Mouse (Mus musculus) layer of hippocampus, postnatal 14 days (tissue): Measurements from ENCODE around the gene Pdlim4. TPM values are rescaled to one million over a fixed set of nuclear protein-coding genes. Genes with fewer than 3 reads are reported as not detected.
A peak's percentile ranks its signal among the peaks of the same experiment; 100 is the strongest.
"Not testable (repeated sequence)": the region's sequence is repeated elsewhere in the genome, so short reads cannot be mapped to it uniquely, and the experiment has no call there.

Experiments used
- DNase-seq, 2 experiments: peaks; one replicate each; pipeline ENCODE4 v3.0.0; 2021 to 2022; ENCODE audit warnings: low spot score in 2 of 2, mixed read lengths in 1 of 2
- total RNA-seq, 2 experiments: library from RNA; stranded (reverse); gene quantifications; 2 replicates each; pipeline ENCODE4 v1.2.3; 2021

The Pdlim4 gene
- total RNA-seq, 2 experiments from 2014 or later = 17.7 to 17.9 TPM

- no peak for DNase-seq
These were observed 5.4 kb downstream of the Pdlim4 start for GRCm38 (mm10) chr11:54063472-54063775.

- DNase-seq = no peak
These were observed 5.9 kb downstream of the Pdlim4 start for GRCm38 (mm10) chr11:54062753-54063471.

- DNase-seq = no peak
These were observed 6.6 kb downstream of the Pdlim4 start for GRCm38 (mm10) chr11:54062086-54062752.

- DNase-seq = no peak
These were observed 8.5 kb downstream of the Pdlim4 start for GRCm38 (mm10) chr11:54060316-54060715.

GRCm38 (mm10) chr11:54059526-54059925 lies 9.3 kb downstream of the Pdlim4 start:
- no peak for DNase-seq

- peak; percentile 58 to 69 for DNase-seq
These were observed 10.2 kb downstream of the Pdlim4 start for GRCm38 (mm10) chr11:54058643-54059042.

- DNase-seq = no peak
These were observed 10.7 kb downstream of the Pdlim4 start for GRCm38 (mm10) chr11:54058056-54058617.

GRCm38 (mm10) chr11:54057428-54057827 lies 11.4 kb downstream of the Pdlim4 start:
- no peak for DNase-seq

- DNase-seq = peak in 1 of 2 experiments; percentile 66
These were observed 12.7 kb downstream of the Pdlim4 start for GRCm38 (mm10) chr11:54056132-54056531.

- peak in 1 of 2 experiments; percentile 72 for DNase-seq
These were observed 14.6 kb downstream of the Pdlim4 start for GRCm38 (mm10) chr11:54054257-54054656.

GRCm38 (mm10) chr11:54053090-54053489 lies 15.7 kb downstream of the Pdlim4 start:
- no peak for DNase-seq

- no peak for DNase-seq
These were observed 16.7 kb downstream of the Pdlim4 start for GRCm38 (mm10) chr11:54052128-54052527.

- DNase-seq = no peak
These were observed 17.7 kb downstream of the Pdlim4 start for GRCm38 (mm10) chr11:54051161-54051560.

- no peak for DNase-seq
These were observed 18.6 kb downstream of the Pdlim4 start for GRCm38 (mm10) chr11:54050205-54050604.

GRCm38 (mm10) chr11:54040676-54041075 lies 28.1 kb downstream of the Pdlim4 start:
- no peak for DNase-seq

GRCm38 (mm10) chr11:54032872-54033271 lies 35.9 kb downstream of the Pdlim4 start:
- not testable (repeated sequence) for DNase-seq

GRCm38 (mm10) chr11:54028997-54029396 lies 39.8 kb downstream of the Pdlim4 start:
- DNase-seq = no peak

- DNase-seq = peak; percentile 57 to 60
These were observed 40.5 kb downstream of the Pdlim4 start, which contains the start of gene Slc22a4 for GRCm38 (mm10) chr11:54028044-54028951. Slc22a4 (minus strand) TSS chr11:54028090.

- DNase-seq = no peak
These were observed 41.4 kb downstream of the Pdlim4 start for GRCm38 (mm10) chr11:54027131-54028043.

- DNase-seq = no peak
These were observed 42.2 kb downstream of the Pdlim4 start for GRCm38 (mm10) chr11:54026491-54027041.
